Mouse (Mus musculus) forebrain, embryonic 10.5 days (tissue): Measurements from ENCODE around the gene Irf2. TPM values are rescaled to one million over a fixed set of nuclear protein-coding genes. Genes with fewer than 3 reads are reported as not detected.

Experiments used
- DNase-seq: peaks from one replicate; pipeline ENCODE4 v3.0.0-alpha.2; 2017; ENCODE audit warnings: low spot score; ENCODE audit errors: extremely low spot score
- H3K27ac ChIP-seq: fragments of 300-500 bp; sonication (generic); 2 replicates; pipeline ENCODE4 v1.5.1; 2016; ENCODE audit warnings: mild to moderate bottlenecking
- H3K27me3 ChIP-seq: fragments of 300-500 bp; sonication (generic); 2 replicates; pipeline ENCODE4 v1.6.1; 2016; ENCODE audit warnings: mild to moderate bottlenecking; ENCODE audit not compliant: poor library complexity, severe bottlenecking
- H3K36me3 ChIP-seq: fragments of 300-500 bp; sonication (generic); replicated peaks from 2 replicates; pipeline ENCODE4 v1.6.1; 2016; ENCODE audit warnings: mild to moderate bottlenecking, moderate library complexity
- H3K4me1 ChIP-seq: fragments of 300-500 bp; sonication (generic); 2 replicates; pipeline ENCODE4 v1.6.1; 2016
- H3K4me3 ChIP-seq: fragments of 300-500 bp; sonication (generic); 2 replicates; pipeline ENCODE4 v1.5.1; 2016; ENCODE audit warnings: mild to moderate bottlenecking, moderate library complexity
- H3K9me3 ChIP-seq: fragments of 300-500 bp; sonication (generic); 2 replicates; pipeline ENCODE4 v1.6.1; 2016; ENCODE audit warnings: mild to moderate bottlenecking, moderate library complexity
- WGBS: fragments of 180-500 bp; shearing (Covaris S2); methylation state at CpG from one replicate; pipeline ENCODE4 v1.1.7; 2016; 5-methylcytosine and 5-hydroxymethylcytosine counted together
- polyA plus RNA-seq: library from polyadenylated mRNA; unstranded; fragments of >200 nt; fragmentation: Nextera tagmentation; extraction: Ambion mirVana; gene quantifications from 2 replicates; pipeline ENCODE4 v1.2.1, GENCODE M21; 2016

Irf2 gene
- polyA plus RNA-seq, 1 experiment from 2014 or later, result 7.8 TPM

GRCm38 (mm10) chr8:46733603-46734002, 5.9 kb upstream of the Irf2 start:
- WGBS, result 82% methylated on average over 8 of the region's 8 CpGs
- no peak overlapping the region for H3K27ac ChIP-seq
- H3K9me3 ChIP-seq, result peaks cover 7% of the 10 kb centered on the region; the same call in 1 of the 2 replicates
- H3K27me3 ChIP-seq, result no peaks in the 10 kb centered on the region
- H3K4me3 ChIP-seq, result no peak overlapping the region
- no peak for DNase-seq
- H3K36me3 ChIP-seq, result no peaks in the 10 kb centered on the region; the same call in 1 of the 2 replicates
- peaks cover 6% of the 10 kb centered on the region for H3K4me1 ChIP-seq

DNA sequence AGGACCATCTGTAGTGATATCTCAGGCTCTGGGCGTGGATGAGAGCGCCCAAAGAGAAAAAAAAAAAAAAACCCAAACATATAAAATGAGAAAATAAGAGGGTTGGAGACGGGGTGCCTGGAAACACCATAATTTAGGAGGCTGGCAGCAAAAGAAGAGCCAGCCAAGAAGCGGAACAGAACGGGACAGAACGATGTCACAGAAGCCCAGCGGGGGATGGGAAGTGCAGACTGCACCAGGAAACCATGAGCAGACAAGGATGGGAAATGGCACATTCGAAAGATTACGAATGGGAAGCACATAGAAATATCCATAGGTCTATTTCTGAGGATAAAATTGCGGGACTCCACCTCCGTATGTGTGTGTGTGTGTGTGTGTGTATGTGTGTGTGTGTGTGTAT, 4.0 kb upstream of the Irf2 start:
- peaks cover 14% of the 10 kb centered on the region for H3K4me1 ChIP-seq
- DNase-seq, result no peak
- H3K9me3 ChIP-seq, result peaks cover 7% of the 10 kb centered on the region; the same call in 1 of the 2 replicates
- no peaks in the 10 kb centered on the region; the same call in 1 of the 2 replicates for H3K36me3 ChIP-seq
- WGBS, result 89% methylated on average over 11 of the region's 11 CpGs
- no peak overlapping the region for H3K4me3 ChIP-seq
- H3K27me3 ChIP-seq, result no peaks in the 10 kb centered on the region
- H3K27ac ChIP-seq, result no peak overlapping the region

DNA sequence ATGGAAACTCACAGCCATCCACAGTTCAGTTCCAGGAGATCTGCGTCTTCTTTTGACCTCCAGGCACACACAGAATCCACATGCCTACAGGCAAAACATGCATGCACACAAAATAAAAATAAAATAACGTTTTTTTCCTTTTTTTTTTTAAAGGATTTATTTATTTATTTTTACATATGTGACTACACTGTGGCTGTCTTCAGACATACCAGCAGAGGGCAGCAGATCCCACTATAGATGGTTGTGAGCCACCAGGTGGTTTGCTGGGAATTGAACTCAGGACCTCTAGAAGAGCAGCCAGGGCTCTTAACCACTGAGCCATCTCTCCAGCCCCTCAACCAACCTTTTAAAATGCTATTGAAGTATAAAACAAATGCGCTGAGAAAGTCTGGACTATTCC, 3.3 kb upstream of the Irf2 start:
- no peaks in the 10 kb centered on the region; the same call in 1 of the 2 replicates for H3K36me3 ChIP-seq
- 73% methylated on average over 3 of the region's 3 CpGs for WGBS
- H3K9me3 ChIP-seq, result peaks cover 7% of the 10 kb centered on the region; the same call in 1 of the 2 replicates
- no peaks in the 10 kb centered on the region for H3K27me3 ChIP-seq
- H3K27ac ChIP-seq, result no peak overlapping the region
- peaks cover 17% of the 10 kb centered on the region for H3K4me1 ChIP-seq
- no peak for DNase-seq
- H3K4me3 ChIP-seq, result no peak overlapping the region

DNA sequence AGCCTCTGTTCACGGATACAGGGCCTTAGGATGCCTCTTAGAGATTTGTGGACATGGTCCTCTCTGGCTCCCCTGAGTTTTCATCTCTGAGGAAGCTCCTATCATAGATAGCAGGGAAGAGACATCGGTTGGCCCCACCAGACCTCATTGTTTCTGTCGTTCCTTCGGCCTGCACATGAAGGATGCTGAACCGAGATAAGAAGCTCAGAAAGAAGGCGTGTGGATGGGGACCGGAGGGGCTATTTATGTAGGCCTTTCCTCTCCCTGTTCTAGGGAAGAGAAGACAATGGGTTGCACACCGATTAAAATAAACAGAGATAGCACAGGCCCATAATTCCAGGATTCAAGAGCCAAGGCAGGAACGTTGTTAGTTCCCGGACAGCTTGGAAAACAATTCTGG, 2.1 kb upstream of the Irf2 start:
- Histone ChIP-seq H3K27ac (no peak overlapping the region), H3K4me1 (peaks cover 28% of the 10 kb centered on the region), H3K4me3 (no peak overlapping the region), H3K27me3 (no peaks in the 10 kb centered on the region), H3K9me3 (peaks cover 7% of the 10 kb centered on the region; the same call in 1 of the 2 replicates), H3K36me3 (no peaks in the 10 kb centered on the region; the same call in 1 of the 2 replicates)
- DNase-seq, result no peak
- 88% methylated on average over 10 of the region's 10 CpGs for WGBS

GRCm38 (mm10) chr8:46737907-46738306, 1.6 kb upstream of the Irf2 start:
- WGBS, result 88% methylated on average over 3 of the region's 3 CpGs
- Histone ChIP-seq H3K9me3 (peaks cover 7% of the 10 kb centered on the region; the same call in 1 of the 2 replicates), H3K27ac (no peak overlapping the region), H3K27me3 (no peaks in the 10 kb centered on the region), H3K4me1 (peaks cover 28% of the 10 kb centered on the region), H3K36me3 (no peaks in the 10 kb centered on the region; the same call in 1 of the 2 replicates), H3K4me3 (0 out of 2 replicates have a peak overlapping the region, but pooled peaks have one; percentile 84)
- DNase-seq, result no peak

DNA sequence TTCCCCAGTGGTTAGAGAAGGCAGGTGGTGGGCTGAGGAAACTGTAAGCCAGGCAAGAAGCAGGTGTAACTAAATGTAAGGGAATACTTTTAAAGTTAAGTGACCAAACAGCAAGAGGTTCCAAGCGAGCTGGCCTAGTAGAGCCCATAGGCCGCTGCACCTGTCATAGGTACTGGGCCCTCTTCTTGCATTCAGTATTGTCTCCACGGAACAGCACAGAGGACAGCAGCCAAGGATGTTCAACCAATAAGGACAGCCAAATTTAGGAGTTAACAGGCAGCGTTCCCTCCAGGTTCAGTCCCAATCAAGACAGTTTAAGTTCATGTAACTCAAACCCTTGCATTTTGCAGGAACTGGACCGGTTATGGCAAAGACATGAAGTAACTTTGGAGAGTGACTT, 931 bp upstream of the Irf2 start:
- peak overlapping the region; percentile 84 for H3K4me3 ChIP-seq
- WGBS, result 29% methylated on average over 5 of the region's 5 CpGs
- H3K27ac ChIP-seq, result peak overlapping the region; percentile 96

GRCm38 (mm10) chr8:46739956-46740512, 502 bp downstream of the Irf2 start:
- DNase-seq, result no peak
- WGBS, result under 1% methylated on average over 22 of the region's 22 CpGs
- peak overlapping the region; percentile 96 for H3K27ac ChIP-seq
- H3K27me3 ChIP-seq, result no peaks in the 10 kb centered on the region
- H3K4me3 ChIP-seq, result peak overlapping the region; percentile 84
- peaks cover 28% of the 10 kb centered on the region for H3K4me1 ChIP-seq
- peaks cover 7% of the 10 kb centered on the region; the same call in 1 of the 2 replicates for H3K9me3 ChIP-seq
- H3K36me3 ChIP-seq, result no peaks in the 10 kb centered on the region; the same call in 1 of the 2 replicates

More for the DNA sequence above, 931 bp upstream of the Irf2 start:
- no peak for DNase-seq
- Histone ChIP-seq H3K36me3 (no peaks in the 10 kb centered on the region; the same call in 1 of the 2 replicates), H3K9me3 (peaks cover 7% of the 10 kb centered on the region; the same call in 1 of the 2 replicates), H3K27me3 (no peaks in the 10 kb centered on the region), H3K4me1 (peaks cover 28% of the 10 kb centered on the region)

DNA sequence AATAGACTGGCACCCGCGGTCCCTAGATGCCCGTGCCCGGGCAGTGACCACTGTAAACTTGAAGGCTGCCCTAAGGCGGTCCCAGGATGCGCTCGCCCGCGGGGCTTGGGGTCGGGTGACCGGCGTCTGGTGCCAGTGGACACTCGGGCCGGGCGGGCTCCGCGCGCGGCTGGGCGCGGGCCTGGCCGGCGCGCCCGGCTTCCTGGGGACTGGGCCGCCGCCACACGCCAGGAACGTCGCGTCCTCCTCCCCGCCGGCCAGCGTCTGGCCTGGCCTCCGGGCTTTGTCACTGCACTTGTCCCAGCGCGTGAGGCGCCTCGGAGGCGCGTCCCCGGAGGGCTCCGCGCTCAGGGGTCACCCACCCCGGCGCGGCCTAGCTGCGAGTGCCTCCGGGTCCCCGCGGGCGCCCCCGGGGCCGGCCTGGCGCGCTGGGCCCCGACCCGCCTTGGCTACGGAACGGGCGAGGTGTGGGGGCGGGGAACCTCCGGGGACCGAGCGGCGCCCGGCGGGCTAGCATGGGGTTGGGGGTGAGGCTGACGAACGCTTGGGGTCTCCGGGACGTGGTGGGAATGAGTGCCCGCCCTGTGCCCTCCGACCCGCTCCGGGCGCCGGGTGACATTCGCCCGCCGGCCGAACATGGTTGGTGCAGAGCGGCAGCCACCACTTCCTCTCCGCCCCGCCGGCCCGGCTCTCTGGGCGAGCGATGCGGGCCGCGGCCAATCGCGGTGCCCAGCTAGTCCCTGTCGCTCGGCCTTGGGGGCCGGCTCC, 1.2 kb downstream of the Irf2 start:
- Histone ChIP-seq H3K27ac (peak overlapping the region; percentile 96), H3K9me3 (peaks cover 7% of the 10 kb centered on the region; the same call in 1 of the 2 replicates), H3K4me1 (peaks cover 28% of the 10 kb centered on the region), H3K27me3 (no peaks in the 10 kb centered on the region), H3K36me3 (no peaks in the 10 kb centered on the region; the same call in 1 of the 2 replicates), H3K4me3 (peak overlapping the region; percentile 84)
- peak; percentile 65 for DNase-seq
- under 1% methylated on average over 92 of the region's 97 CpGs for WGBS

- no peak for DNase-seq
- no peaks in the 10 kb centered on the region; the same call in 1 of the 2 replicates for H3K36me3 ChIP-seq
- peak overlapping the region; percentile 84 for H3K4me3 ChIP-seq
- peaks cover 6% of the 10 kb centered on the region; the same call in 1 of the 2 replicates for H3K9me3 ChIP-seq
- 0% methylated on average over 28 of the region's 28 CpGs for WGBS
- peak overlapping the region; percentile 96 for H3K27ac ChIP-seq
- H3K27me3 ChIP-seq, result no peaks in the 10 kb centered on the region
- peaks cover 28% of the 10 kb centered on the region for H3K4me1 ChIP-seq
These were observed 1.8 kb downstream of the Irf2 start for GRCm38 (mm10) chr8:46741281-46741791.

GRCm38 (mm10) chr8:46741991-46742690, 2.6 kb downstream of the Irf2 start:
- peaks cover 33% of the 10 kb centered on the region for H3K4me1 ChIP-seq
- DNase-seq, result no peak
- H3K36me3 ChIP-seq, result no peaks in the 10 kb centered on the region
- H3K4me3 ChIP-seq, result peak overlapping the region; percentile 84
- H3K27ac ChIP-seq, result no peak overlapping the region
- no peaks in the 10 kb centered on the region for H3K9me3 ChIP-seq
- WGBS, result 68% methylated on average over 8 of the region's 8 CpGs
- no peaks in the 10 kb centered on the region for H3K27me3 ChIP-seq

GRCm38 (mm10) chr8:46742691-46743082, 3.2 kb downstream of the Irf2 start:
- DNase-seq, result no peak
- no peaks in the 10 kb centered on the region for H3K27me3 ChIP-seq
- WGBS, result 85% methylated on average over 5 of the region's 5 CpGs
- H3K4me3 ChIP-seq, result no peak overlapping the region
- peaks cover 35% of the 10 kb centered on the region for H3K4me1 ChIP-seq
- H3K27ac ChIP-seq, result no peak overlapping the region
- H3K36me3 ChIP-seq, result no peaks in the 10 kb centered on the region
- H3K9me3 ChIP-seq, result no peaks in the 10 kb centered on the region

GRCm38 (mm10) chr8:46745464-46745863, 5.9 kb downstream of the Irf2 start:
- Histone ChIP-seq H3K36me3 (no peaks in the 10 kb centered on the region), H3K27me3 (no peaks in the 10 kb centered on the region), H3K27ac (no peak overlapping the region), H3K9me3 (no peaks in the 10 kb centered on the region), H3K4me3 (no peak overlapping the region), H3K4me1 (peaks cover 27% of the 10 kb centered on the region)
- WGBS, result 86% methylated on average over 1 of the region's 1 CpGs
- DNase-seq, result no peak
